Mouse (Mus musculus) spleen, adult 12 weeks (tissue): Measurements from ENCODE around the gene Mgat5.

Experiments used
- DNase-seq: peaks from one replicate; pipeline ENCODE4 v3.0.0; 2022; ENCODE audit warnings: low spot score

Gene Mgat5

GRCm38 (mm10) chr1:127306024-127306771 lies 101.4 kb downstream of the Mgat5 start:
- DNase-seq: no peak

- no peak for DNase-seq
Measured at GRCm38 (mm10) chr1:127307361-127307760, 102.5 kb downstream of the Mgat5 start.

GRCm38 (mm10) chr1:127308207-127308725 lies 103.5 kb downstream of the Mgat5 start:
- DNase-seq: no peak

- DNase-seq: no peak
Measured at GRCm38 (mm10) chr1:127308989-127309701, 104.3 kb downstream of the Mgat5 start.

GRCm38 (mm10) chr1:127310011-127310410 lies 105.2 kb downstream of the Mgat5 start:
- DNase-seq: no peak

- no peak for DNase-seq
Measured at GRCm38 (mm10) chr1:127310703-127311102, 105.9 kb downstream of the Mgat5 start.

GRCm38 (mm10) chr1:127313652-127314350 lies 109.0 kb downstream of the Mgat5 start:
- DNase-seq: no peak

GRCm38 (mm10) chr1:127315763-127316627 lies 111.2 kb downstream of the Mgat5 start:
- DNase-seq: no peak

GRCm38 (mm10) chr1:127316651-127317050 lies 111.8 kb downstream of the Mgat5 start:
- no peak for DNase-seq

GRCm38 (mm10) chr1:127317541-127317940 lies 112.7 kb downstream of the Mgat5 start:
- no peak for DNase-seq

GRCm38 (mm10) chr1:127318486-127318885 lies 113.7 kb downstream of the Mgat5 start:
- DNase-seq: no peak

- DNase-seq: no peak
Measured at GRCm38 (mm10) chr1:127319768-127320167, 115.0 kb downstream of the Mgat5 start.

- DNase-seq: no peak
Measured at GRCm38 (mm10) chr1:127320956-127321355, 116.1 kb downstream of the Mgat5 start.

GRCm38 (mm10) chr1:127321638-127322037 lies 116.8 kb downstream of the Mgat5 start:
- DNase-seq: no peak

- DNase-seq: no peak
Measured at GRCm38 (mm10) chr1:127322169-127322805, 117.5 kb downstream of the Mgat5 start.

GRCm38 (mm10) chr1:127325601-127326198 lies 120.9 kb downstream of the Mgat5 start:
- no peak for DNase-seq

- DNase-seq: no peak
Measured at GRCm38 (mm10) chr1:127327773-127328172, 123.0 kb downstream of the Mgat5 start.

- no peak for DNase-seq
Measured at GRCm38 (mm10) chr1:127328354-127328875, 123.6 kb downstream of the Mgat5 start.

- no peak for DNase-seq
Measured at GRCm38 (mm10) chr1:127329810-127330209, 125.0 kb downstream of the Mgat5 start.

- DNase-seq: no peak
Measured at GRCm38 (mm10) chr1:127337740-127338139, 132.9 kb downstream of the Mgat5 start.
